Mouse (Mus musculus) spleen, adult 18-20 months (tissue): ENCODE data around the gene 1700034J05Rik.
A peak's percentile ranks its signal among the peaks of the same experiment; 100 is the strongest.

Source experiments
- DNase-seq, 2 experiments: peaks; one replicate each; pipeline ENCODE4 v3.0.0; 2022; ENCODE audit warnings: mixed read lengths in 2 of 2

1700034J05Rik gene

GRCm38 (mm10) chr6:146954258-146954657 is at the start of gene 1700034J05Rik:
TSS of gene 1700034J05Rik (minus strand) at chr6:146954422.
- DNase-seq: no peak

- DNase-seq: no peak
Observed at GRCm38 (mm10) chr6:146999755-147000154, 45.5 kb upstream of the 1700034J05Rik start.

- no peak for DNase-seq
Observed at GRCm38 (mm10) chr6:146999302-146999701, 45.1 kb upstream of the 1700034J05Rik start.

GRCm38 (mm10) chr6:146998710-146999109 is 44.5 kb upstream of the 1700034J05Rik start:
- DNase-seq: no peak

- no peak for DNase-seq
Observed at GRCm38 (mm10) chr6:146997006-146997405, 42.8 kb upstream of the 1700034J05Rik start.

GRCm38 (mm10) chr6:146995878-146996277 is 41.7 kb upstream of the 1700034J05Rik start:
- no peak for DNase-seq

GRCm38 (mm10) chr6:146995391-146995790 is 41.2 kb upstream of the 1700034J05Rik start:
- no peak for DNase-seq

GRCm38 (mm10) chr6:146994236-146994635 is 40.0 kb upstream of the 1700034J05Rik start:
- peak in 1 of 2 experiments; percentile 38 for DNase-seq

- no peak for DNase-seq
Observed at GRCm38 (mm10) chr6:146984569-146984968, 30.3 kb upstream of the 1700034J05Rik start.

- no peak for DNase-seq
Observed at GRCm38 (mm10) chr6:146981249-146981835, 27.1 kb upstream of the 1700034J05Rik start.

- no peak for DNase-seq
Observed at GRCm38 (mm10) chr6:146979953-146980352, 25.7 kb upstream of the 1700034J05Rik start.

GRCm38 (mm10) chr6:146979115-146979744 is 25.0 kb upstream of the 1700034J05Rik start:
- no peak for DNase-seq

- no peak for DNase-seq
Observed at GRCm38 (mm10) chr6:146978691-146979114, 24.5 kb upstream of the 1700034J05Rik start.

- DNase-seq: no peak
Observed at GRCm38 (mm10) chr6:146976446-146976845, 22.2 kb upstream of the 1700034J05Rik start.

GRCm38 (mm10) chr6:146973830-146974229 is 19.6 kb upstream of the 1700034J05Rik start:
- no peak for DNase-seq

GRCm38 (mm10) chr6:146973406-146973805 is 19.2 kb upstream of the 1700034J05Rik start:
- no peak for DNase-seq

GRCm38 (mm10) chr6:146972740-146973139 is 18.5 kb upstream of the 1700034J05Rik start:
- DNase-seq: no peak

- no peak for DNase-seq
Observed at GRCm38 (mm10) chr6:146972009-146972408, 17.8 kb upstream of the 1700034J05Rik start.

GRCm38 (mm10) chr6:146971366-146971765 is 17.1 kb upstream of the 1700034J05Rik start:
- no peak for DNase-seq

- DNase-seq: no peak
Observed at GRCm38 (mm10) chr6:146970811-146971210, 16.6 kb upstream of the 1700034J05Rik start.

GRCm38 (mm10) chr6:146967836-146968235 is 13.6 kb upstream of the 1700034J05Rik start:
- no peak for DNase-seq

GRCm38 (mm10) chr6:146966446-146967019 is 12.3 kb upstream of the 1700034J05Rik start:
- DNase-seq: no peak

GRCm38 (mm10) chr6:146965139-146965772 is 11.0 kb upstream of the 1700034J05Rik start:
- DNase-seq: no peak
